Mouse (Mus musculus) layer of hippocampus, adult 9-11 months (tissue): ENCODE measurements at regions not wholly inside any gene's neighbourhood (a gene's known extent, or its start where the extent isn't known, plus 50 kb on each side); places are given as distances from the start of the nearest gene placed in this dataset.

Experiments used
- DNase-seq: peaks from one replicate; pipeline ENCODE4 v3.0.0; 2022

DNA sequence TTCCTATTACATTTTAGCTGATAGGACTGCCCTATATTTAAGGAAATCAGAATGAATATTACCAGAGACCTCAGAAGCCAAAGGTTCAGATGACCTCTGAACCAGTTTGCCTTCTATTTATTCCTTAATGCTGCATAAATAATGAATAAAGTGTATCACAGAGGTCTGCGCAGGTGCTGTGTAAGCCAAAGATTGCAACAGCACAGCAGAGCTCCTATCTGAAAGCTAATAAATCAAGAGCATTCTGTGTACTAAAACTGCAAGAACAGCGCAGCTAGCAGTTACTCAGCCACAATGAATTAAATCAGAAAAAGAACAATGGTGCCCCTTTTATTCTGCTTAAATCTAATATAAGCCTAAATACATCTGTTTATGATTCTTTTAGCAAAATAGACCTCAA is 1208.5 kb downstream of the Rapgef2 start:
- no peak for DNase-seq

DNA sequence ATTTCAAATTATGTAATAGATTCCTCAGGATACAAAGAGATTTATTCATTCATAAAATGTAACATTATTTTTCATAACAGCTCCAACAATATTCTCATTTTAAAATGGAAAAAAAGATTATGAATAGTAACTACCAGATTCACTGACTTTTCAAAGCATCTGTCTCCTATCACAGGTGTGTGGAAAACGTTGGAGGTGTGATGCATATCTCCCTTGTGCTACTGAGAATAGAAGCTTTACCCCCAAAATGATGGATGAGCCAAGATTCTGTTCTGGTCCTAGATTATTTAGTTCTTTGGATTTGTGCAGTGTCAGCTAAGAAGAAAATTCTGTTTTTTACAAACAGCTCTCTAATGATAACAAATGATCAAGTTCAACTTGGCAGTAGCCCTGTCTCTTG is 1209.0 kb downstream of the Rapgef2 start:
- no peak for DNase-seq

DNA sequence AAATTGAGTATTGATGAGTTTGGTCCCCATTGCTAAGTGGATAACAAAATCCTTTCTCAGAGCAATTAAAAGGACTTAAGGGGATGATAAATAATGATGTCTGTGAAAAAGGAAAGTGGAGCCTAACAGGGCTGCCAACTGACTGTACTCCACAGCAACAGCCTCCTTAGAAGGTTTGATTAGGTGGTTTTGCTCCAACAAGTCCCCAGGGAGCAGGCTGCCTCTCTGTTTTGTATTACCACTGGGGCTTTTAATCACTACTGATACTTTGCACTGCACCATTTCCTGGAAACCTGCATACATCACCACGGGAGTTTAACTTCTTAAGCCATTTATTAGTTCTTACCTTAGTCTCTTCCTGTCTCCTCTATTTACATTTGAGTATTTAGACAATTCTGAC is 1213.3 kb downstream of the Rapgef2 start:
- no peak for DNase-seq

DNA sequence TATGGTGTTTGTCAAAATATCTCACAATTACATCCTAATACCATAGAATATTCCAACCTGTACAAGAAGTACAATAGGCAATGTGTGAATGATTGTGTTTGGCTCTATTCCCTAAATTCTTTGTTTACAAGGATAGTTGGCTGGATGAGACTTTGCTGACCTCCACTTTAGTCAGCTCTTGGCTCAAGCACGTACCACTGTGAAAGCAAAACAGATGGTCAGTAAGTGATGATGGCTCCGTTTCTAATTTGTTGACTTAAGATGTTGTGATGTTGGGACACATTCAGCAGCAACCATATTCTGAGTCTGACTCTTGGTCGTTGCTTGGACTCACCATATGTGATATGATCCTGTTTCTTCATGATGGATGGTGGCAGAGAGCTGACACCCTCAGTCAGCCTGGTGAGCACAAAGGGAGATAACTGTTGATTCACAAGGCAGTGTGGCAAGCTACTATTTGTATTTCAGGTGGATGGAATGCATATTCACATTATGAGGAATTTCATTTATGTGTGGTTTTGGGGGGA is 1219.1 kb downstream of the Rapgef2 start:
- DNase-seq, result no peak

DNA sequence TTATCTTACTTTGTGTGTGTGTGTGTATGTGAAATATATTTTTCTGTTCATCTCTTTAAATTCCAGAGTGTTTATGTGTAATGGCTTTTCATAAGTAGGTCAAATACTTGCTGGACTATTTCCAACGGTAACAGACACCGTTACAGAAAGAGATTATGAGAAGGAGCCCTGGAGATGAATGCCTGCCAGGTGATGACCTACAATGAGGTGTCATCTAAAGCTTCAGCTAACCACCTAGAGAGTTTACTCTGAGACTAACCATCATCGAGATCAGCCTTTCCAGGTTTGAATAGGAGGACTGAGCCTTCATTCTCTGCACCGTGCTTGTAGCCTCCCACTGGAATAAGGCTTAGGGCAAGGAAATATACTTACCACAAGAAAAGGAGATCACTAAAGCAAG is 1220.0 kb downstream of the Rapgef2 start:
- DNase-seq, result no peak

DNA sequence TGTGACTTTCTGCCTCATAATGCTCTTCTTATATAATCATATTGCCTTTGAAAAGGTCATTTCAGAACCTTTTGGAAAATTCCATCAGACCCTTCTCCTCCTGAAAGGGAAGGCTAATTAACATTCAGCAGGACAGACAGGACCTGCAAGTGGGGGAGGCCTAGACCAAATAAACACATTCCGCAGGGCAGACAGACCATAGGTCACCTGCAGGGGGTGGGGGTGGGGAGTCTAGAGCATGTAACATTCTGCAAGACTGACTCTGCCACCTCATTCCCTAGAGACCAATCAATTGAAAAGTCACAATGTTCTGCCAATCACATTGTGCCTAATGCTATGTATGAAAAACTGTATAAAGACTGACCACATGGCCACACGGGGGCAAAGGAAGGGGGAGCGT is 1223.8 kb downstream of the Rapgef2 start:
- DNase-seq, result no peak

DNA sequence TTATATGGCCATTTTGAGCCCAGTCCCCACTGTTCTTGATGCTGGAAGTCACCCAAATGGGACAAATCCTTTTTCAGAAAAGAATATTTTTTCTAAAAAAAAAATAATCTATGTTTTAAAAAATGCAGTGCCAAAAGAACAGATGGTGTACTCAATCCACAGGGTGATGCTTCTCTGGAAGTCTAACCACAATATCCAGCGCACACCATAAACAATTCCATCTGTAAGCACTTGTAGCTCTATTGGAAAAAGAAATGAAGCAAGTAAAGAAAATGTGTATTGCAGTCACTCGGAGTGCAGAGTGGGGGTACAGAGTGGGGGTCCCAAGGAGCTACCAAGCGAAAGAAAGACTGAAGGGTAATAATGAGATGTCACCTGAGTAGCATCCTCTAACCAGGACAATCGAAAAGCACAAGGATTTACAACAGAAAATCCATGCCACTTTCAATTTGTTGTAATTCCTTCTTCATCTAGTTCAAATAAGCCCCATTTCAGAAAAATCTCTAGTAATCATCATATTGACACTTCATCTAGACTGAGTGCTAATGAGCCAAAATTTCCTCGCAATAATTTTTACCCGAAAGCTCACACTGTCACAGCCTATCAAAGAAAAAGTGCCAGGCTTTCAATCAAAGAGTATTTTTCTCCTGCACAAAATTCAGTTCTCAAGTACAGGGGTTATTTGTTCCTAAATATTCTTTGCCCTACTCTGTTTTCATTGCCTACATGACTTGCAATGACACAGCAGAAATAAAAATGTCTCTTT is 1226.3 kb downstream of the Rapgef2 start:
- peak; percentile 16 for DNase-seq
